Mouse (Mus musculus) bone marrow macrophage, adult 2 months (primary cell): Measurements from ENCODE around the gene Foxred2.

Experiments
- CTCF ChIP-seq: IDR thresholded peaks from 2 replicates; pipeline ENCODE4 v1.5.1; 2012; ENCODE audit warnings: low read depth, mild to moderate bottlenecking, low read length, moderate library complexity
- POLR2A ChIP-seq: IDR thresholded peaks from 2 replicates; pipeline ENCODE4 v1.6.1; 2012; ENCODE audit warnings: mild to moderate bottlenecking, low read depth, low read length, borderline replicate concordance

DNA sequence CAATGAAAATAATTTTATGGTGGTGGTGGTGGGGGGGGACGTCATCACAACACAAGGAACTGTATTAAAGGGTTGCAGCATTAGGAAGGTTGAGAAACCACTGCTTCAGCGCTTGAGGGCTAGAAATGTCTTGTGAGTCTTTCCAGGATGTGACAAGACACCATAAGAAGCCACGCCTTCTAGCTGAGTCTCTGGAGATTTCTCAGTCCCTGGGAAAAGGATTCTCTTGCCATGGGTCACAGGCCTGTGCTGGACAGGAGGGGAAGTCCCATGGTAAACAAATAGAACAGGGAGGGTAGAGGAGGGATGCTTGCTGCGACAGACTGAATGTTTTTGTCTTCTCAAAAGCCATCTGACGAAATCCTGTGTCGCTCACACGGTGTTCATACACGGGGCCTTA, 64.8 kb downstream of the Foxred2 start:
- TF ChIP-seq CTCF (no peak), POLR2A (no peak)
